Mouse (Mus musculus) MEL (cell line): ENCODE measurements around the gene Bbs9. TPM values are rescaled to one million over a fixed set of nuclear protein-coding genes. Genes with fewer than 3 reads are reported as not detected.

Experiments used
- DNase-seq: peaks from one replicate; pipeline ENCODE4 v3.0.0; 2011; ENCODE audit warnings: low read depth, low spot score
- H3K27ac ChIP-seq: 2 replicates; pipeline ENCODE4 v1.5.1; 2012; ENCODE audit warnings: low read depth, mild to moderate bottlenecking, control low read depth, low read length, moderate library complexity; ENCODE audit not compliant: control insufficient read depth
- H3K27me3 ChIP-seq, 2 experiments: fragments of 150-350 bp in 1 of 2; sonication (generic) in 1 of 2; 2 replicates each; pipeline ENCODE4 v1.6.1; 2012; ENCODE audit warnings: low read length in 2 of 2, mild to moderate bottlenecking in 2 of 2, improper control_type of control experiment in 1 of 2, moderate library complexity in 1 of 2; ENCODE audit not compliant: insufficient read depth in 2 of 2, control insufficient read depth in 1 of 2
- H3K36me3 ChIP-seq, 2 experiments: 2 replicates each; pipeline ENCODE4 v1.6.1; 2012 to 2014; ENCODE audit warnings: low read length in 2 of 2, improper control_type of control experiment in 1 of 2, inconsistent platforms in 1 of 2, mild to moderate bottlenecking in 1 of 2; ENCODE audit not compliant: insufficient read depth in 2 of 2, control insufficient read depth in 1 of 2
- H3K4me1 ChIP-seq, 2 experiments: fragments of 150-350 bp in 1 of 2; sonication (generic) in 1 of 2; 2 replicates each; pipeline ENCODE4 v1.6.1; 2012; ENCODE audit warnings: low read length in 2 of 2, improper control_type of control experiment in 1 of 2, mild to moderate bottlenecking in 1 of 2; ENCODE audit not compliant: insufficient read depth in 2 of 2, control insufficient read depth in 1 of 2
- H3K4me3 ChIP-seq, 2 experiments: fragments of 150-350 bp in 1 of 2; sonication (generic) in 1 of 2; 2 replicates each; pipeline ENCODE4 v1.5.1; 2012; ENCODE audit warnings: low read depth in 2 of 2, low read length in 2 of 2, mild to moderate bottlenecking in 2 of 2, moderate library complexity in 2 of 2, control low read depth in 1 of 2, improper control_type of control experiment in 1 of 2; ENCODE audit not compliant: control insufficient read depth in 1 of 2, insufficient read depth in 1 of 2
- H3K79me2 ChIP-seq: 2 replicates; pipeline ENCODE4 v1.6.1; 2012; ENCODE audit warnings: mild to moderate bottlenecking, low read length, moderate library complexity; ENCODE audit not compliant: control insufficient read depth, poor library complexity, insufficient read depth
- H3K9ac ChIP-seq: 2 replicates; pipeline ENCODE4 v1.6.1; 2012; ENCODE audit warnings: low read depth, mild to moderate bottlenecking, control low read depth, low read length, moderate library complexity; ENCODE audit not compliant: control insufficient read depth, poor library complexity, severe bottlenecking
- H3K9me3 ChIP-seq: fragments of 150-350 bp; sonication (generic); replicated peaks from 2 replicates; pipeline ENCODE4 v1.6.1; 2012; ENCODE audit warnings: mild to moderate bottlenecking, low read length, improper control_type of control experiment, moderate library complexity; ENCODE audit not compliant: insufficient read depth
- CHD1 ChIP-seq: IDR thresholded peaks from 2 replicates; pipeline ENCODE4 v1.6.1; 2012; ENCODE audit warnings: low read depth, mild to moderate bottlenecking, inconsistent platforms, low read length, improper control_type of control experiment
- CHD2 ChIP-seq: IDR thresholded peaks from 2 replicates; pipeline ENCODE4 v1.6.1; 2011; ENCODE audit warnings: low read length, improper control_type of control experiment
- ELF1 ChIP-seq: IDR thresholded peaks from 2 replicates; pipeline ENCODE4 v1.6.1; 2014; ENCODE audit warnings: low read depth, mild to moderate bottlenecking, inconsistent platforms, low read length, improper control_type of control experiment, moderate library complexity
- EP300 ChIP-seq, 2 experiments: IDR thresholded peaks; 2 replicates each; pipeline ENCODE4 v1.6.1; 2011; ENCODE audit warnings: improper control_type of control experiment in 2 of 2, low read length in 2 of 2, low read depth in 1 of 2, mild to moderate bottlenecking in 1 of 2
- ETS1 ChIP-seq: IDR thresholded peaks from 2 replicates; pipeline ENCODE4 v1.6.1; 2012; ENCODE audit warnings: low read depth, mild to moderate bottlenecking, inconsistent platforms, low read length, improper control_type of control experiment, moderate library complexity
- GATA1 ChIP-seq: IDR thresholded peaks from 2 replicates; pipeline ENCODE4 v1.6.1; 2011; ENCODE audit warnings: low read depth, low read length, improper control_type of control experiment
- MAX ChIP-seq: IDR thresholded peaks from 2 replicates; pipeline ENCODE4 v1.6.1; 2011; ENCODE audit warnings: low read length, improper control_type of control experiment
- MEF2A ChIP-seq: IDR thresholded peaks from 2 replicates; pipeline ENCODE4 v1.6.1; 2014; ENCODE audit warnings: low read depth, mild to moderate bottlenecking, inconsistent platforms, low read length, improper control_type of control experiment; ENCODE audit not compliant: poor library complexity, insufficient replicate concordance, severe bottlenecking; ENCODE audit errors: extremely low read depth
- MXI1 ChIP-seq: IDR thresholded peaks from 2 replicates; pipeline ENCODE4 v1.6.1; 2011; ENCODE audit warnings: mild to moderate bottlenecking, low read depth, low read length, improper control_type of control experiment
- MYB ChIP-seq: IDR thresholded peaks from 2 replicates; pipeline ENCODE4 v1.6.1; 2011; ENCODE audit warnings: mild to moderate bottlenecking, low read depth, low read length, improper control_type of control experiment
- MYC ChIP-seq: IDR thresholded peaks from 2 replicates; pipeline ENCODE4 v1.6.1; 2011; ENCODE audit warnings: low read depth, mild to moderate bottlenecking, low read length, improper control_type of control experiment, moderate library complexity
- NRF1 ChIP-seq: IDR thresholded peaks from 2 replicates; pipeline ENCODE4 v1.6.1; 2014; ENCODE audit warnings: low read depth, mild to moderate bottlenecking, inconsistent platforms, low read length, improper control_type of control experiment, moderate library complexity; ENCODE audit not compliant: poor library complexity, insufficient read depth, severe bottlenecking
- POLR2AphosphoS2 ChIP-seq: IDR thresholded peaks from 2 replicates; pipeline ENCODE4 v1.6.1; 2011; ENCODE audit warnings: low read length, improper control_type of control experiment
- RAD21 ChIP-seq: IDR thresholded peaks from 2 replicates; pipeline ENCODE4 v1.6.1; 2011; ENCODE audit warnings: mild to moderate bottlenecking, low read depth, low read length, improper control_type of control experiment
- RCOR1 ChIP-seq: IDR thresholded peaks from 2 replicates; pipeline ENCODE4 v1.6.1; 2012; ENCODE audit warnings: low read depth, mild to moderate bottlenecking, inconsistent platforms, low read length, improper control_type of control experiment
- SIN3A ChIP-seq: IDR thresholded peaks from 2 replicates; pipeline ENCODE4 v1.6.1; 2012; ENCODE audit warnings: low read length, improper control_type of control experiment, inconsistent platforms
- TCF12 ChIP-seq: IDR thresholded peaks from 2 replicates; pipeline ENCODE4 v1.6.1; 2014; ENCODE audit warnings: low read depth, mild to moderate bottlenecking, inconsistent platforms, low read length, improper control_type of control experiment, moderate library complexity
- USF1 ChIP-seq: IDR thresholded peaks from 2 replicates; pipeline ENCODE4 v1.6.1; 2014; ENCODE audit warnings: low read depth, mild to moderate bottlenecking, inconsistent platforms, low read length, improper control_type of control experiment, moderate library complexity
- USF2 ChIP-seq, 2 experiments: IDR thresholded peaks; 2 replicates each; pipeline ENCODE4 v1.6.1; 2011 to 2012; ENCODE audit warnings: improper control_type of control experiment in 2 of 2, low read length in 2 of 2, borderline replicate concordance in 1 of 2, inconsistent platforms in 1 of 2, low read depth in 1 of 2, mild to moderate bottlenecking in 1 of 2; ENCODE audit not compliant: insufficient read depth in 1 of 2
- ZC3H11A ChIP-seq: IDR thresholded peaks from 2 replicates; pipeline ENCODE4 v1.6.1; 2012; ENCODE audit warnings: low read depth, mild to moderate bottlenecking, inconsistent platforms, low read length, improper control_type of control experiment
- ZNF384 ChIP-seq: IDR thresholded peaks from 2 replicates; pipeline ENCODE4 v1.6.1; 2012; ENCODE audit warnings: low read depth, mild to moderate bottlenecking, inconsistent platforms, low read length, improper control_type of control experiment
- polyA plus RNA-seq, 2 experiments: library from polyadenylated mRNA; stranded (reverse) in 1 of 2; unstranded in 1 of 2; fragments of >175 nt in 1 of 2; fragments of >200 nt in 1 of 2; gene quantifications; 2 replicates each; pipeline versions ENCODE4 v1.2.1 to v1.2.4; 2012; ENCODE audit warnings: low replicate concordance in 2 of 2, low read depth in 1 of 2; ENCODE audit not compliant: insufficient read length in 2 of 2, insufficient read depth in 1 of 2, missing spikeins in 1 of 2
- total RNA-seq: library from RNA; depleted of rRNA; stranded (reverse); fragments of 300-350 nt; gene quantifications from 2 replicates; pipeline ENCODE4 v1.2.3, GENCODE M21; 2012

Bbs9 gene
- total and polyA plus RNA-seq, 3 experiments, result 18.5 to 19.5 TPM; not detected in 1

DNA sequence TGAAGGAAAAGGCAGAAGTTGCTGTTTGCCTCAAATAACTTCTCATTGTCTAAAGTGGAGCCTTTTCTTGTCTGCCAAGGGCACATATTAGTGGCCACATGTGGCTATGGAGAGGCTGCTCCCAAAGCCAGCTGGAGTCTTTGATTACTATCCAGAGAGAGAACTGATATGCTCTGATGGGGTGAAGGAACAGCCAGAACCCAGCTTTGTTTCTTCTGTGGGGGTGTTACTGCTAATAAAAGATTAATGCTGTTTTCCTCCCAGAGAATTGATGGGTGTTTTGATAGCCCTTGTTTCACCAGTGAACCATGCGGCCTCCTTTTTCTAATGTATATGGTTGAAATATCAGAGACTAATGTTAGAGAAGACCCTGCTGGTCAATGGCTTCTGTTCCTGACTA is 47.9 kb downstream of the Bbs9 start:
- H3K4me3 ChIP-seq, result no peak overlapping the region
- no peak overlapping the region for H3K9ac ChIP-seq
- H3K36me3 ChIP-seq, result no peaks in the 10 kb centered on the region
- TF ChIP-seq ETS1 (no peak), MYC (no peak), NRF1 (no peak), CHD2 (no peak), USF2 (IDR thresholded peaks at IDR 0.05; ENCODE audit: borderline replicate concordance in 1 of 2, insufficient read depth in 1 of 2, low read depth in 1 of 2, low read length in 2 of 2) (no peak)
- no peak for DNase-seq
- H3K9me3 ChIP-seq, result no peaks in the 10 kb centered on the region
- H3K27me3 ChIP-seq, result no peaks in the 10 kb centered on the region
- no peaks in the 10 kb centered on the region for H3K4me1 ChIP-seq
- H3K79me2 ChIP-seq, result no peaks in the 10 kb centered on the region
- H3K27ac ChIP-seq, result no peak overlapping the region

DNA sequence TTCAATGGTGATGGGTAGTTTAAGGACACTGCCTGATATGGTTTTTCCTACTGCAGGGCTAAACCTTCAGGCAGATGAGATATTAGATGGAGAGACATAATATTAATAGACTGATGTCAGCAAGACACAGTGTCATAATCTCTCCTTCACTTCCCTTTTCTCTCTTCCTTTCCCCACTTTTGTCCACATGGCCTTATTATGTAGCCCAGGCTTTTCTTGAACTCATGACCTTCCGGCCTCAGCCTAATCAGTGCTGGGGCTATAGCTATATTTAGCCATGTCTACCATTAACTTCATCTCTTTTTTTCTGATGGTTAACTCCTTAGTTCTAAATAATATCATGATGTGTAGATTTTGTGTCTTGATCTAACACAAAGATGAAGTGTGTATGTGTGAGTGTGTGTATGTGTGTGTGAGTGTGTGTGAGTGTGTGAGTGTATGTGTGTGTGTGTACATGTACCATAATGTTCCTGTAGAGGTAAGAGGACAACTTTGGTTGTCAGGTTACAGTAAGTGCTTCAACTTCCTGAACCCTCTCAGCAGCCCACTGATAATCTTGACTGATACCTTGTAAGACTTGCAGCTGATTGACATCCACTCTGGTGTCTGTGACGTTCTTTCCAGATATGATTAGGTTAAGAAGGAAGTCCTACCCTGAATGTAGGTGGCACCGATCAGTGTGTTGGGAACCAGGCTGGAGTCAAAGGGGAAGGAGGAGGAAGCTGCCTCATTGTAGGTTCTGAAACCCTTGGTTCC is 55.4 kb downstream of the Bbs9 start:
- Histone ChIP-seq H3K27ac (no peak overlapping the region), H3K9ac (no peak overlapping the region), H3K36me3 (peaks cover 0 to 17% of the 10 kb centered on the region in 2 experiments; a peak in 2 of 4 replicates), H3K9me3 (no peaks in the 10 kb centered on the region), H3K27me3 (no peaks in the 10 kb centered on the region), H3K4me3 (no peak overlapping the region), H3K4me1 (peaks cover 8 to 11% of the 10 kb centered on the region in 2 experiments), H3K79me2 (no peaks in the 10 kb centered on the region)
- TF ChIP-seq RAD21 (no peak), POLR2AphosphoS2 (no peak), MYC (peak; percentile 41; the same call in 1 of the 2 replicates), ELF1 (peak; percentile 61; the same call in 1 of the 2 replicates), USF1 (0 out of 2 replicates have a peak, but pooled peaks have one; percentile 34), EP300 (IDR thresholded peaks at IDR 0.05; ENCODE audit: low read depth in 1 of 2, low read length in 2 of 2) (peak; percentile 40 to 64; a peak in 2 of 4 replicates), MYB (no peak), NRF1 (no peak), GATA1 (peak; percentile 90), MXI1 (no peak), TCF12 (peak; percentile 35; the same call in 1 of the 2 replicates), ETS1 (peak; percentile 91), MAX (peak; percentile 11; the same call in 1 of the 2 replicates), RCOR1 (peak; percentile 70), SIN3A (peak; percentile 55), CHD1 (no peak), ZC3H11A (no peak), ZNF384 (0 out of 2 replicates have a peak, but pooled peaks have one; percentile 14), MEF2A (0 out of 2 replicates have a peak, but pooled peaks have one; percentile 74)
- DNase-seq, result peak; percentile 78
